Mouse (Mus musculus): Measurements from ENCODE around the gene Serpine2.

Serpine2 gene

DNA sequence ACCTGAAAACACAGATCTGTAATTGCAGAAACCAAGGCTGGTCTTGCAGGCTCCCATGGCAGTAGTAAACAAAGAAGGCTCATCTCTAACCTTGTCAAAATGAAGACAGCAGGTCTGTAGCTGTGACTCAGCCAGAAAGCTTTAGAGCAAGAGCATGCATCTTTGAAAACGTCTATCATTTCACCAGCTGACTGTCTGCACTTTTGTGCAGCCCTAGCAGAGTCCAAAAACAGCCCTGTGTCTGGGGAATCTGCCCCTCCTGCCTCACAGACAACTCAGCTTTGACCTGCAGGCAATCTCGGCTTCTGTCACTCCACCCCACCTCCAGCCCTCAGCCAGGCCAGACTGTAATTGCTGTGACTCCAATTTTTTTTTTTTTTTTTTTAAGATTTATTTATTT, 105.6 kb downstream of the Serpine2 start:
- DNase-seq: no peak

DNA sequence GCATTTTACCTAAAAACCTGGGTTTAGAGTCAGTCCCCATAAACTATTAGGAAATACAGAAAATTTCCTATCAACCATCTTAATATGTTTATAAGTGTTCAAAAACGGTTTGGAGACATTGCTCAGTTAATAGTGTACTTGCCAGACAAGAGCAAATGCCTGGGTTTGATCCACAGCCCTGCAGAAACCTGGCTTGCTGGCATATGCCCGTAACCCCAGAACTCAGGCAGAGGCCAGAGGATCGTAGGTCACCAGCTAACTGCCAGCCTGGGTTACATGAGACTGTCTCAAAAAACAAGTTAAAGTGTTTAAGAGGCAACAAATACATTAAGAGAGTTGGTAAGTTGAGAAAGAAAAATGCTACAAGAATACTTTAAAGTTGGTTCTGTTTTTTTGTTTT, 106.0 kb downstream of the Serpine2 start:
- DNase-seq: no peak

DNA sequence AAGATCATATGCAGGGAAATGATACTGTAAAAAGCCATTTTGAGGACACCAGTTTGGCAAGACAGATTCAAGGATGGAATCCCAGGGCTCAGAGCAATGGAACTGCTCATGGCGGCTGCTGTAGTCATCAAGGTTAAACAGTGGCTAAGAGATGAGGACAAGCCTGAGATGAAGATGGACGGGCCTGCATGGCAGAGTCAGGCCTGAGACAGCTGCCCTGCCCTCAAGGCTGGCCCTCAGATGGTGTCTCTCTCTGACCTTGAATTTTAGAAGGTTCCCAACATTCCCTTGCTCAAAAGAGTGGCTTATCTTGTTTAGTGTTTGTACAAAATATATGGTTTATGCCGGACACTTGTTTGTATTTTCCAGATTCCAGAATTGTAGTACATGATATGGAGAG, 107.5 kb downstream of the Serpine2 start:
- DNase-seq: no peak

DNA sequence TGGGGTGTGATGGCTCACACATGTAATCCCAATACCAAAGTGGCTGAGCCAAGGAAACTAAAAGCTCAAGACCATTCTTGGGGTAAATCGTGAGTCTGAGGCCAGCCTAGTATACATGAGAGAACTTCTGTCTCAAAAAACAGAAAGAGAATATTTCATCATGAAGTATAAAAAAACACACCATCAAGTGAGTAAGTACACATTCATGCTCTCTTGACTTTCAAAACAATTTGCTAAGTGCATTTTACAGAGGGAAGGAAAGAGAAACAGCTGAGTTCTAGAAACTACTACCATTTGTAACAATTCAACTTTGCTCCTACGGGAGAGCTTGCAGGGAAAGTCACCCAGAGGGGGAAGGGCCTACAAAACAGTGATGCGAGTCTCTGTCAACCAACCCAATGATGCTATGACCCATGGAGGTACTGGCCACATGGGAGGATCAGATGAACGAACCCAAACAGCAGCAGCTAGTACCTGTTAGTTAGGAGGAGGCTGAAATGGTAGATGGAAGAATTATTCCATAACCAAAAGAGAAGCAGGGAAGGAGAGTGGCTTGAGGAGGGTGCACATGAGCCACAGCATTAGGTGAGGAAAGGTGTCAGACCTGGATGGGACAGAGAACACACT, 108.2 kb downstream of the Serpine2 start:
- no peak for DNase-seq

DNA sequence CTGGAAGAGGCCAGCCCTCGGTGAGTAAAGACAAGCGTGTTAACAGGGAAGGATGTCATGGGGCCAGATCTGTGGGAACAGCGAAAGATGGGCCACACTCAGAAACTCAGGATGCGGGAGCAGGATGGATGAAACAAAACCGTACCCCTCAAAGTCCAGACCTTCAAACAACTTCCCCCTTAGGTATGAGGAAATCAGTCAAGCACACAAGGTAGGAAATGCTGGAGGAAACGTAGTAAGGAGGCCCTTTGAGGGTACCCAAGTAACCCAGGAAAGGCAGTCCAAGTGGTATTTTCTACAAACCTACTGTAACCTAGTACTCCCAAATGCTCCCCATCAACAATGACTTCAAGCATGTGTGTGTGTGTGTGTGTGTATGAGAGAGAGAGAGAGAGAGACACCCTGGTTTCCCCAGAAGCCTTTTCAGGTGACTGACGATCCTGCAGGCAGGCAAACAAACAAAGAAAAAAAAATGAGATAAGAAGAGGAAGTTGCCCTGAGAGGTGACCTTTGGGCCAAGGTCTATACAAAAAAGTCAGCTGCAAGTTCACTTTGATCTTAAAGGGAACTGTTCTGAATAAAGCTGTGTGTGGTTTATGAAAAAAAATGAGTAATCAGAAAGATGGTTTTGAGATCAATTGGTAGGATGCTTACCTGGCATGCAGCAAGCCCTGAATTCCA, 108.8 kb downstream of the Serpine2 start:
- no peak for DNase-seq

DNA sequence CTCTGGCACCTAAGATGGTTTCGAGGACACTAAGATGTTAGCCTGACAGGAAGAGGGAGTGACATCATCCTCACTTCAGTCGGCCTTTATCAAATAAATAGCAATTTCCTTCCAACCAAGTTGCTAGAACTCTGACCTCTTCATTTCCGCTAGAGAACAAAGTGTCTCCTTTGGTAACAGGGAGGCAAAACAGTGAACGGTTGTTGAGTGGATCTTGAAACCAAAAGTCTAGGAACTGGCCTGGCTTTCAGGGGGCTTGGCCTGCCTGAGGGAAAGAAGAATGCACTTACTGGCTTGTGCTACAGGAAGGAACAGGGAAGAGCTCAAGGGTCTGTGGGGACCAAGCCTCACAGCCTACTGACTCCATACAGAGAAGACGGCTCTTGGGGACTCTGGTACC, 109.8 kb downstream of the Serpine2 start:
- no peak for DNase-seq

DNA sequence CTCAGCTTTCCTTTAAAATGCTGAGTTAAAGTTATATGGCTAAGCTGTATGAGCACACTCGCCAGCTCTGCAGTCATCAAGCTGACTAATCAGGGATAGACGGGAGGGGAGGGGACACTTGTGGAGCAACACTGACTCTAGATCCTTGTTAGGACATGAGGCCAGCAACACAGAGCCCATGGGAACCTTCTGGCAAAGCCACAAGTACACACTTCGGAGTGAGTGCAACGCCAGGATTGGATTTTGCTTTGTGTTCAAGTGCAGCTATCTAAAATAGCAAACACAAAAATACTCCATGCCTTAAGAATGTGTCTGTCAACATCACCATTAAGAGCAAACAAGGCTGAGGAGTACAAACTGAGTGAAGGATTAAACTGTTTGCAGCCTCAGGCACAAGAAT, 114.9 kb downstream of the Serpine2 start:
- DNase-seq: no peak
